Mouse (Mus musculus): ENCODE measurements around the gene Nr2f2. TPM values are rescaled to one million over a fixed set of nuclear protein-coding genes. Genes with fewer than 3 reads are reported as not detected.

The Nr2f2 gene
- total RNA-seq, 2 experiments from 2014 or later: 42.6 to 52.1 TPM

- no peak for DNase-seq (ENCODE audit: low spot score in 2 of 2)
These were observed 1.2 kb upstream of the Nr2f2 start for GRCm38 (mm10) chr7:70367591-70368267.

- no peak for DNase-seq (ENCODE audit: low spot score in 2 of 2)
These were observed 217 bp upstream of the Nr2f2 start for GRCm38 (mm10) chr7:70366808-70367095.

DNA sequence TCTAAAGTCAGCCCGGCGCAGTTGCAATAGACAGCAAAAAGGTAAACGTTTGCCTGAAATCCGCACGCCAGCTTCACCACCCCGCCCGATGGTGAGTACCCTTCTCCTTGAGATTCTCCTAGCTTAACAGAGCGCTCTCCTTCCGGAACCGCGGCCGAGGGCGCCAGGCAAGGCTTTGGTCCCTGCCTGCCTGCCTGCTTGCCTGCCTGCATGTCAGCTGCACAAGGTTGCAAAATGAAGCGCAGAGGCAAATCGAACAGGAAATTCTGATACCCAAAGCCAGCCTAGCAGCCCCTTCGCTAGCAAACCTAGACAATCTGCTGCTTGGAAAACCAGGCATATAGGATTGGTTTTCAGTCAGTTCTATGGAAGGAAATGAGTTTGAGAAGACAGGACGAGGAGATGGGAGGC is 1.1 kb downstream of the Nr2f2 start:
- peak in 1 of 2 experiments; percentile 37 for DNase-seq (ENCODE audit: low spot score in 2 of 2)

GRCm38 (mm10) chr7:70364798-70365197 is 1.7 kb downstream of the Nr2f2 start:
- no peak for DNase-seq (ENCODE audit: low spot score in 2 of 2)

DNA sequence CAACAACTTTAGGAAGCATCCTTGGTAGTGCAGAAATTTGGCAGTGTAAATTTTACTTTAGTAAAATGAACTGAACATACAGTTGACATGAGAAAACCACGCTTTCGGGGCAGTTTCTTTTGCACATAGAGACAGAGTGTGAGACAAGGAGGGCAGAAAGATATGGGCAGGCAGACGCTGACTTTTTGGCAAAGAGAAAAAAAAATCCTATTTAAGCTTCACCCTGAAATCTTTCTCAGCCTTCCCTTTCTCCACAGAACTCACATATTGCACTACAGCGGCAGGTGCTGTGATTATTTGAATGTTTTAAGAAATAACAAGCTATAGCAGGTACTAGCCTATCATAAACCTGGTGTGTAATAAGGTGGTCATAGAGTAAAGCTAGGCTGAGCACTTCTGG is 3.2 kb downstream of the Nr2f2 start:
- DNase-seq (ENCODE audit: low spot score in 2 of 2): no peak

DNA sequence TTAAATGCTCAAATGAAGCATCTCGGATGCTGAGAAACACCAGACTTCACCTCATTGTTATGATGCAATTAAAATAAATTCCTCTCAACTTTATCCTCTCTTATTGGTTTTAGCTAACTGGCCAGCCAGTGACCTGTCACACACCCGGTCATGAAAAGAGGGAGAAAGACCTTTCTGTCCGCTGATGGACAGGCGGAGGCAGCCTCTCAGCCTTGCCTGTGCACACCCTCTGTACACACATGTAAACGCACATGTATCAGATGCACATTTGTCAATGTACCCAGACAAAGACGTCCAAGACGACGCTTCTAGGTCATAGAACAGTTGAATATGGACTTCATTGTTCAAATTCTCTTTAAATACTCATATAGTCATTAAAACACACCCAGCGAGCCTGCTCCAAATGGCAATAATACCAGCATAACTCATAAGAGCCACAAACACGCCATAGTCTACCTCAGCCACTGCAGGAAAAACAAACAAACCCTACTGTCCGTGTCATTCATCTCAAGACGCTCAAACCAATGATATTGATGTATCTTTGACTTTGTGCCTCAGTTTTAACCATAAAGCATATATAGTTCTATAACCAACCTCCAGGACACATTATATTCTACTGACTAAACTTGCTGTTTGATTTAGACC is 3.9 kb downstream of the Nr2f2 start:
- no peak for DNase-seq (ENCODE audit: low spot score in 2 of 2)

DNA sequence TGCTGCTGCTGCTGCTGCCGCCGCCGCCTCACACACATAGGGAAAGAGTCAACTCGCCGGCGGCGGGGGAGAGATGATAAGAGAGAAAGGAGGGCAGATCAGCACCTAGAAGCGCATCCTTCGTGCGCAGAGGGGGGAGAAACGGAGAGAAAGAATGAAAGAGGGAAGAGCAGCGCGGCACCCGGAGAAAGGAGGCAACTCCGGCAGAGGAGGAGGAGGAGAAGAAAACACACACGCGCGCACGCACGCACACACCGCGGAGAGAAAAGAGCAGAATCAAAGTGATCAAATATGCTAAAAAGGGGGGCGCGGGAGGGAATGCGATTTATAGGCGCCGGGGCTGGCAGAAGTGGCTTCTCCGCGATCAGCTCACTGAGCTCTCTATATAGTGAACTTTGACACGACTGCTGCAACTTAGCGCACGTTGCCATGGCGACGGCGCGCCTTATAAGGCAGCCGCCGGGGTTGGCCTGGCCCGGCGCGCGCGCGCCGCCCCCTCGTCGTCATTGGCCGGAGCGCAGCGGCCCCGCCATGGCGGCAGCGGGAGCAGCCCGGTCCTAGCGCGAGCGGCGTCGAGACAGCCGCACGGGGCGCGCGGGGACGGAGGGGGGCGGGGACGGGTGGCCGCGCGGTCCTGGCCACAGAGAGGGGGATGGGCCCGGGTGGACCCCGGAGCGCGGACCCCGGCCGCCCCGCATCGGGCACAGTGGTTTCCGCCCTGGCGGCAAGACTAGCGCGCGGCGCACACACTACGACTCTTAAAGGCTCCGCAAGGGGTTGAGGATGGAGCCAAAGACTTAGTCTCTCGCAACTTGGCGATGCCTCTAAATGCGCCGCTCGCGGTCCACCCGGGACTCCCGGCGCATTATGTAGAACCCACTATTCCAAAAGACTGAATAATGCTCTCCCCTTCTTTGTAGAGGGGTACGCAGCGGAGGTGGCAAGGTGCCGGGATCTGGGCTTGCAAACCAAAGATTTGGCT is 4.9 kb downstream of the Nr2f2 start:
- peak; percentile 90 to 91 for DNase-seq (ENCODE audit: low spot score in 2 of 2)

- DNase-seq (ENCODE audit: low spot score in 2 of 2): peak; percentile 43 to 61
These were observed 5.7 kb downstream of the Nr2f2 start for GRCm38 (mm10) chr7:70360611-70361382.

GRCm38 (mm10) chr7:70359791-70360581 is 6.5 kb downstream of the Nr2f2 start:
- DNase-seq (ENCODE audit: low spot score in 2 of 2): peak in 1 of 2 experiments; percentile 36

DNA sequence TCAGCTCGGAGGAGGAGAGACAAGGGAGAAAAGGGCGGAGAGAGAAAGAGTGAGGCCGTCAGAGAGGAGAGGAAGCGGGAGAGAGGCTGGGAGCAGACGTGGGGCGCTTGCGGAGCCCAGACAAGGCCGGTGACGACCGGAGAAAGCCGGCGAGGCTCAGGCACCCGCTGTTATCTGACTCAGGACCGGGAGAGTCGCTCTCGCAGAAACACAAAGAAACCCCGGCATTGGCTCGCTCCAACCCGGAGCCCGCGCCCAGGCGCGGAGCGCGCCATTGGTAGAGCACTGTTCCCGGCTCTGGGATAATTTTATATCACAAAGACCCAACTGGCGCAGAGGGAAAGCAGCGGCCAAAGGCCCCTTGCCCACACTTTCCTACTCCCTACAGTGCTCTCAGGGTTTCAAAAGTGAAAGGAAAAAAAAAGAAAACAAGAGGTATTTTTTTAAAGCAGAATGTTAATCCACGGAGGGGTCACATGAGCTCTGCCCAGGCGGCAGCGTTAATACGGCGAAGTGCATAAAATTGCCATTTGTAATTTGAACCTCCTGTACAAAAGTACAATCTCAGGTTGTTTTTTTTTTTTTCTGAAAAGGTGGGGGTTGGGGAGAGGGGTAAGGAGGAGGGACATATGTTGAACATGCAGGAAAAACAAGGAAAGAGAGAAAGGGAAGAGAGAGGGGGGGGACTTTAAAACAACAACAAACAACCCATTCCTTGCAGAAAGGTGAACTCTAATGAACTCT is 7.5 kb downstream of the Nr2f2 start:
- peak; percentile 29 to 67 for DNase-seq (ENCODE audit: low spot score in 2 of 2)

GRCm38 (mm10) chr7:70358020-70358847 is 8.3 kb downstream of the Nr2f2 start:
- no peak for DNase-seq (ENCODE audit: low spot score in 2 of 2)

- peak in 1 of 2 experiments; percentile 30 for DNase-seq (ENCODE audit: low spot score in 2 of 2)
These were observed 9.0 kb downstream of the Nr2f2 start for GRCm38 (mm10) chr7:70357516-70358019.

DNA sequence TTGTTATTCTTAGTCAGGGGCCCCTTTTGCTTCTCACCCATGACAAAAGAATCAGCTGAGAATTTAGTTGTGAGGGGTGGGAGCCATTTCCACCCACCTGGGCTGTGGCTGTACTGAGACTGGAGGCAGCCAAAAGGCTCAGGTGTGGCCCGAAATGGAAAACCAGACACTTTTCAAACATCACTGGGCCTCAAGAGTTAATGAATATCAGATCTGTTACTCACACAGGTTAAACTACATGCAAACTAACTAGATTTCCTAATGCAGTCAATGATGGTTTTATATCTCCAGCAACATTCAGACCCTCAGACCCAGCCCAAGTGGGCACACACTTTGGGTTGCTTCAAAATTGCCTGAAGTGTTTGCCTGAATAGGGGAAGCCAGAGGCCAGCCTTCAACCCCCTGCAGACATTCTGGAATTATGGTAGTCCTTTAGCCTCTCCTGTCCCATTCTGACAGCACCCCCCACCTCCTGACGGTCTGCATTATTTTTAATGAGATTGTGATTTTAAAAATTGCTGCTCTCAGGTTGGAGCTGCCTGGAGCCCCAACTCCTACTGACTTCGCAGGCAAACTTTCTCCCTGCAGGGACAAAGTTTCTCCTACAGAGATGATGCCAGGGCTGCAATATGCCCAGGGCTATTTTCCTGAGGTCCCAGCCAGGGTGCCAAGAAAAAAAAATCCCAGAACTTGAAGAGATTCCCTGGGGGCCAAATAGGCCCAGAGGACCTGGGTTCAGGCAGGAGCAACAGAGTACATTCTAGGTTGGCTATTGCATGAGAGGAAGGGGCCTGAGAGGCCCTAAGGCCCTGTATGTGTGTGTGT is 9.6 kb downstream of the Nr2f2 start:
- no peak for DNase-seq (ENCODE audit: low spot score in 2 of 2)

DNA sequence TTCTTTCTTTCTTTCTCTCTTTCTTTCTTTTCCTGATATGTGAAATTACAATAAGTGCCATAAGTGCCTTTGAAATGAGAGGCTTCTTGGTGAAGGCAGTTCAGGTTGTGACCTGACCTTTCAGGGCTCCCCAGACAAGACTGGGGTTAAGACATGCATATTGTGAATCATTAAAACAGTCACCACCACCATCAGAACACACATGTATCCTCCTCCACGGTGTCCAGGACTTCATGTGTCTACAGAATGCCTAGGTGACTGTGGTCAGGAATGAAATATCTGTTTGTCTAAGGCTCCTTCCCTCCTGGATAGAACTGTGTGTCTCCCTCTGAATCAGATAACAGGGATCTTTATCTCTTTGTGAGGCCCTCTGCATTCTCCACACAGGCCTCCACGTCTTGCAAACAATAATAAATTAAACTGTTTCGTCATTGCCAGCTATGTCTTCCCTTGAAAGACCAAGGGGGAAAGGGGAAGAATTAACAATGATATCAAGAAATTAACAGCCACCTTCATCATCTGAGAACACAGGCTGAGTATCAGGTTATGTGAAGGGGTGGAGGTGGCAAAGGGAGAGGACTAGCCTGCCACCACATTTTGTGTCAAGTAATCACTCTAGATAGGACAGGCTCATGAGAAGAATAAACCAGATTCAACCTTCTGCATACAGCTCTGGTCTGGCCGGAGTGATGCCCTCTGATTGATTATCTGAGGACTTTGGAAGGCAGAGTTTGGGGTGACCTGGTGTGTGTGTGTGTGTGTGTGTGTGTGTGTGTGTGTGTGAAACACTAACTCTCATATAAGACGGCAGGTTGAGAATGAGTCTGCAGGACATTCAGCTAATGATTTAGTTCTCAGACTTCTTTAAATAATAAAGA is 10.6 kb downstream of the Nr2f2 start:
- no peak for DNase-seq (ENCODE audit: low spot score in 2 of 2)

DNA sequence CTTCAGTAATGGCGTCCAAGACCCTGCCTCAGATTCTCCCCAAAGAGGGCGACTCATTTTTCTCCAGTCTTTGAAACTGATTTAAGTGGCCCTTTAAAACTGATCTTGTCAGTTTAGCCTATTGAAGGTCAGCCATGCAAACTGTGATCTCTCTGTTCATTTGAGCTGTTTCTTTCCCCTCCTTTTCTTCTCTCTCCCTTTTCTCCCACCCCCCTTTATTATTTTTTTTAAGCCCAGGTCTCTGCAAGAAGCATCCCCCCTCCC is 11.2 kb downstream of the Nr2f2 start:
- no peak for DNase-seq (ENCODE audit: low spot score in 2 of 2)

DNA sequence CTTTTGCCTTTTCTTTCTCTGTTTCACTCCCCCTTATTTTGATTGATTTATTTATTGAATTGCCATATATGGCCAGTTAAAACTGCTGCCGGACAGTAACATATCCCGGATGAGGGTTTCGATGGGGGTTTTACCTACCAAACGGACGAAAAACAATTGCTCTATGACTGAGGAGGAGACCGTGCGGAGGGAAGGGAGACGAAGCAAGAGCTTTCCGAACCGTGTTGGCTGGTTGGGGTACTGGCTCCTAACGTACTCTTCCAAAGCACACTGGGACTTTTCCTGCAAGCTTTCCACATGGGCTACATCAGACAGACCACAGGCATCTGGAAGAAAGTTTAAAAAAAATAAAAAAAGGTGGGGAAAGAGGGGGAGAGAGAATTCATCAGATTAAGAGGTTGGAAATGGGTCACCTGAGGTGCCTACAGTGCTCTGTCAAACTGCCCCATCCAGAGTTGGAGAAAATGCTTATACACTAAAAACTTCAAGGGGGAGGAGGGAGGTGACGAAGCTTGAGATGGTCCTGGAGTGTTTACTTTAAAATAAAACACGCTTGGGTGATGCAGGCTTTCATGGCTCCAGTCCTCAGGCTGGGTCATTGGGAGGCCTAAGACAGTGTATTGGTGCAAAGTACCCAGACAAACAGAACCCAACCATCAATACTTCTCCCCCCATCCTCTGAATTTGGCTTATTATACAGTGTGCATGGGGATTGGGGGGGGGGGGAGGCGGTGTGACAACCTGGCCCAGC is 11.8 kb downstream of the Nr2f2 start:
- DNase-seq (ENCODE audit: low spot score in 2 of 2): no peak
